Mouse (Mus musculus) forebrain, embryonic 12.5 days (tissue): Measurements from ENCODE around the gene 1700037H04Rik. TPM values are rescaled to one million over a fixed set of nuclear protein-coding genes. Genes with fewer than 3 reads are reported as not detected.

Source experiments
- ATAC-seq: fragments of 200-750 bp; cut with Nextera tagmentation; 2 replicates; pipeline ENCODE4 v1.8.0; 2017; ENCODE audit warnings: moderate TSS enrichment; ENCODE audit not compliant: low FRiP score
- H3K27ac ChIP-seq: fragments of 300-500 bp; sonication (generic); 2 replicates; pipeline ENCODE4 v1.5.1; 2016; ENCODE audit warnings: mild to moderate bottlenecking
- H3K27me3 ChIP-seq: fragments of 300-500 bp; sonication (generic); 2 replicates; pipeline ENCODE4 v1.6.1; 2016; ENCODE audit warnings: mild to moderate bottlenecking
- H3K36me3 ChIP-seq: fragments of 300-500 bp; sonication (generic); replicated peaks from 2 replicates; pipeline ENCODE4 v1.6.1; 2016; ENCODE audit warnings: mild to moderate bottlenecking
- H3K4me1 ChIP-seq: fragments of 300-500 bp; sonication (generic); 2 replicates; pipeline ENCODE4 v1.6.1; 2016
- H3K4me2 ChIP-seq: fragments of 300-500 bp; sonication (generic); 2 replicates; pipeline ENCODE4 v1.6.1; 2016; ENCODE audit warnings: mild to moderate bottlenecking, moderate library complexity
- H3K4me3 ChIP-seq: fragments of 300-500 bp; sonication (generic); replicated peaks from 2 replicates; pipeline ENCODE4 v1.5.1; 2016; ENCODE audit warnings: mild to moderate bottlenecking
- H3K9ac ChIP-seq: fragments of 300-500 bp; sonication (generic); 2 replicates; pipeline ENCODE4 v1.6.1; 2016; ENCODE audit warnings: mild to moderate bottlenecking
- H3K9me3 ChIP-seq: fragments of 300-500 bp; sonication (generic); 2 replicates; pipeline ENCODE4 v1.6.1; 2016
- whole genome bisulfite sequencing: fragments of 180-500 bp; shearing (Covaris S2); methylation state at CpG from one replicate; pipeline ENCODE4 v1.1.7; 2016; 5-methylcytosine and 5-hydroxymethylcytosine counted together
- polyA plus RNA-seq: library from polyadenylated mRNA; unstranded; fragments of >200 nt; fragmentation: Nextera tagmentation; extraction: Ambion mirVana; gene quantifications from 2 replicates; pipeline ENCODE4 v1.2.1, GENCODE M21; 2016

1700037H04Rik gene
- polyA plus RNA-seq, 1 experiment from 2014 or later = 104 TPM

DNA sequence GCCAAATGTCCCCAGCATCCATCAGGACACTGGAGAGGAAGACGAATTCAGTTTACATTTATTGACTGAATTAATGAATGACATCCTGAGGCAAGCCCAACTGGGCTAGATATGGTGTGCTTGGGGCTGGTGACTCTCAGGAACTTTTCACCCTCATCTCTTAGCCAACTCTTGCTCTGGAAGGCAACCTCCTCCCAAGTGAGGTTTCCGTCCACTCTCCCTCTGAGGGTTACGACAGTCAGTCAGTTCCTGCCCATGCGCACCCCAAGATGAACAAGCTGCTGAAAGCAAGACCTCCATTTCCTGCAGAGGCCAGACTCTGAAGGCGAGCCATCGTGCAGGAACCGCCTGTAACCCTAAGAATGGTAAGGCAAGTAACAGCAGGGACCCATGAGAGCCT is 2.9 kb downstream of the 1700037H04Rik start:
- H3K4me2 ChIP-seq = no peak overlapping the region
- H3K4me3 ChIP-seq = no peak overlapping the region; the same call in 1 of the 2 replicates
- H3K27ac ChIP-seq = no peak overlapping the region
- 94% methylated on average over 7 of the region's 7 CpGs for WGBS
- no peaks in the 10 kb centered on the region for H3K9me3 ChIP-seq
- ATAC-seq = no peak
- no peak overlapping the region for H3K9ac ChIP-seq
- peaks cover 39% of the 10 kb centered on the region for H3K4me1 ChIP-seq
- H3K36me3 ChIP-seq = peaks cover 24% of the 10 kb centered on the region
- no peaks in the 10 kb centered on the region for H3K27me3 ChIP-seq

DNA sequence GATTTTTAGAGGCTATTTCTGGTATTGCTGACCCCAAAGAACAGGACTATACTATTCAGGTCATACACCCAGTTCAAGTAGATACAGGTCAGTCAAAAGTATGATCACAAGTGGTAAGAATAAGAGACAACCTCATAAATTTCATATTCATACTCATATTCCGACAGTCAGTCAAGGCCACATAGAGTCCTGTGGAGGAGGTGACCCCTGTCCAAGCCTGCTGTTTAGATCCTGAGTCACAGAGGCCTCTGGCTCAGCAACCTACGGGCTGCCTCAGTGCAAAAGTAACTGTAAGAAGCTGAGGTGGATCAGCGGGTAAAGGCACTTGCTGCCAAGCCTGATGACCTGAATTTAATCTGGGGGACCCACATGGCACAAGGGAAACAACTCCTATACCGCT is 5.8 kb downstream of the 1700037H04Rik start:
- ATAC-seq = no peak
- no peak overlapping the region for H3K4me3 ChIP-seq
- H3K36me3 ChIP-seq = peaks cover 52% of the 10 kb centered on the region
- no peak overlapping the region for H3K27ac ChIP-seq
- H3K9ac ChIP-seq = no peak overlapping the region
- H3K9me3 ChIP-seq = no peaks in the 10 kb centered on the region
- no peak overlapping the region for H3K4me2 ChIP-seq
- WGBS = 96% methylated on average over 4 of the region's 4 CpGs
- H3K27me3 ChIP-seq = no peaks in the 10 kb centered on the region
- H3K4me1 ChIP-seq = peaks cover 28% of the 10 kb centered on the region

DNA sequence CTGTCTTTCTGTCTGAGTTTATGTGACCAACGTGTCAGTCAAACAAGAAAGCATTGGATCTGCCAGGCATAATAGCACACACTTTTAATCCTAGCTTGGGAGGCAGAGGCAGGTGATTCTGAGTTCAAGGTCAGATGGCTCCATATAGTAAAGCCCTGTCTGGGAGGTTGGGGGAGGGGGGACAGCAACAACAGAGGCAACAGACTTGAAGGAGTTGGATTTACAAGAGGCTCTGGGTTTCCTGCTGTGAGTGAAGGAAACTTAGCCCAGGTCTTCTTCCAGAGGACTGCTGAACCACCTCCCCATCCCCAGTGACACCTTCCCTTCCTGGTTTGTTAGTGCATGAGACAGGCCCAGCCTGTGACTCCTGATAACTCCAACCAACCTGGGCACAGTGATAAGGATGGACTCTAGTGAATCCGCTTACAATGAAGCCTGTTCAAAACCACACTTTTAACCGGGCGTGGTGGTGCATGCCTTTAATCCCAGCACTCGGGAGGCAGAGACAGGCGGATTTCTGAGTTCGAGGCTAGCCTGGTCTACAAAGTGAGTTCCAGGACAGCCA is 7.6 kb downstream of the 1700037H04Rik start:
- H3K27me3 ChIP-seq = no peaks in the 10 kb centered on the region
- no peak overlapping the region for H3K9ac ChIP-seq
- peaks cover 10% of the 10 kb centered on the region; the same call in 1 of the 2 replicates for H3K4me1 ChIP-seq
- H3K4me3 ChIP-seq = no peak overlapping the region
- H3K36me3 ChIP-seq = peaks cover 70% of the 10 kb centered on the region
- no peak overlapping the region for H3K4me2 ChIP-seq
- ATAC-seq = no peak
- H3K9me3 ChIP-seq = no peaks in the 10 kb centered on the region
- 93% methylated on average over 7 of the region's 7 CpGs for WGBS
- H3K27ac ChIP-seq = no peak overlapping the region

DNA sequence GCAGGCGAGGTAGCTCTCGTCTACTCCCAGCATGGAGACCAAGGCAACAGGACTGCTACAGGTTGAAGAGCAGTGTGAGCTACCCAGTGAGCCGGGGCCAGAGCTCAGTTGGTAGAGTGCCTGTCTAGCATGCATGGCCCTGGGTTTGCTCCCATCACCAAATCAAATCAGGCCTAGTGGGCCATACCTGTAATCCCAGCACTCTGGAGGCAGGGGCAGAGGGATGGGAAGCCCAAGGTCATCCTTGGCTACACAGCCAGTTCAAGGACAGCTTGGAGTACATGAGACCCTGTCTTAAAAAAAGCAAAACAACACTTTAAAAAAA is 10.7 kb downstream of the 1700037H04Rik start:
- H3K4me2 ChIP-seq = no peak overlapping the region
- H3K4me3 ChIP-seq = no peak overlapping the region
- 92% methylated on average over 3 of the region's 3 CpGs for WGBS
- H3K9me3 ChIP-seq = no peaks in the 10 kb centered on the region
- no peak overlapping the region for H3K27ac ChIP-seq
- H3K36me3 ChIP-seq = peaks cover 91% of the 10 kb centered on the region
- H3K4me1 ChIP-seq = no peaks in the 10 kb centered on the region
- ATAC-seq = no peak
- H3K9ac ChIP-seq = no peak overlapping the region
- no peaks in the 10 kb centered on the region for H3K27me3 ChIP-seq

DNA sequence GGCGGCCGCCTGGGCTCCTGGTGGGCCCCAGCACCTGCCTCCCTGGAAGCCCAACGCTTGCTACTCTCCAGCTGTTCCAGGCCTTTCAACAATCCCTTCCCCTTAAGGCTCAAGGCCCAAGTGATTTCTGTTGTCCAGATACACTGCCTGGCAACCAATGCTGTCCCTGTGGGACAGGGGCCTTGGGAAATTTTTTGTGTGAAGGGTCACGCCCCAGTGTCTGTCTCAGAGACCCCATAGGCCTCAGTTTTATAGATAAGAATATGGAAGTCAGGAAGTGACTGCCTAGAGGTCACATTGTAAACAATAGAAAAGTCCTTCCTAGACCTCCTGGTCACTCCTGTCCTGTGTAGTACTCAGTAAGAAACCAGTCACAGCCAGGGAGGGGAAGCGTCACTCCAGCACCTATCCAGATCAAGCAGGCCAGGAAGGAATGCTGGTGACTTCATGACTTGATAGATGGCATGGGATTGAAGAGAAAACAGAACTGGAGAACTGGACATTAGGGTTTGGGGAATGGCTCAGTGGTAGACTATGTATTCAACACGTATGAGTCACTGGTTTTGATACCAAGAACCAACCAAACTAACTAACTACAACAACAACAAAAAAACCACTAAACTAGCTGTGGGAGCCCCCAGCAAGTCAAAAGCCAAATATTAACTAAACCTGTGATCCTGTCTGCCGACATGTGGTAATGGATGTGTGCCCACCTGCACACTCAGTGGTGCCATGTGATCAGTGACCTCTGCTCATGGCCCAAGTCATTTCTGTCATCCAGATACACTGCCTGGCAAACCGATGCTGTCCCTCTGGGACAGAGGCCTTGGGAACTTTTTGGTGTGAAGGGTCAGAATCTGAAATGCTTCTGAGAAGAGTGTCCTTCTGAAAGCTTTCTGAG is 11.3 kb downstream of the 1700037H04Rik start:
- Histone ChIP-seq H3K9me3 (no peaks in the 10 kb centered on the region), H3K4me3 (no peak overlapping the region), H3K4me2 (no peak overlapping the region), H3K36me3 (peaks cover 93% of the 10 kb centered on the region), H3K9ac (no peak overlapping the region), H3K27ac (no peak overlapping the region), H3K4me1 (no peaks in the 10 kb centered on the region), H3K27me3 (no peaks in the 10 kb centered on the region)
- ATAC-seq = no peak
- WGBS = 91% methylated on average over 8 of the region's 8 CpGs

DNA sequence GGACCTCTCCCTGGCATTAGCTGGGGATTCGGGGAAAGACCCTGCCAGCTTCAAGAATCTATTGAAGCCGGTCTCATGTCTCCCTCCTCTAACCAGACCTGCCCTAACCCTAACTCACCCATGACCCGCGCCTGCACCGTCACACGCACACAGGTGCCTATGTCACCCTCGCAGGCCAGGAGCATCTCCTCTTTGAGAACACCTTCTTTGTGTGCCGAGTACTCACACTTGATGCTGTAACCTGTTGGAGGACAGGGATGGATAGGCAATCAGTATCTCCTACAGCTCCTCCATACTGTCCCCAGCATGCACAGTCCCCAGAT is 12.9 kb downstream of the 1700037H04Rik start:
- Histone ChIP-seq H3K9me3 (no peaks in the 10 kb centered on the region), H3K36me3 (peaks cover 84% of the 10 kb centered on the region), H3K4me2 (no peak overlapping the region), H3K27me3 (no peaks in the 10 kb centered on the region), H3K9ac (no peak overlapping the region), H3K4me3 (no peak overlapping the region), H3K27ac (no peak overlapping the region), H3K4me1 (peaks cover 6% of the 10 kb centered on the region; the same call in 1 of the 2 replicates)
- 92% methylated on average over 8 of the region's 8 CpGs for WGBS
- no peak for ATAC-seq

DNA sequence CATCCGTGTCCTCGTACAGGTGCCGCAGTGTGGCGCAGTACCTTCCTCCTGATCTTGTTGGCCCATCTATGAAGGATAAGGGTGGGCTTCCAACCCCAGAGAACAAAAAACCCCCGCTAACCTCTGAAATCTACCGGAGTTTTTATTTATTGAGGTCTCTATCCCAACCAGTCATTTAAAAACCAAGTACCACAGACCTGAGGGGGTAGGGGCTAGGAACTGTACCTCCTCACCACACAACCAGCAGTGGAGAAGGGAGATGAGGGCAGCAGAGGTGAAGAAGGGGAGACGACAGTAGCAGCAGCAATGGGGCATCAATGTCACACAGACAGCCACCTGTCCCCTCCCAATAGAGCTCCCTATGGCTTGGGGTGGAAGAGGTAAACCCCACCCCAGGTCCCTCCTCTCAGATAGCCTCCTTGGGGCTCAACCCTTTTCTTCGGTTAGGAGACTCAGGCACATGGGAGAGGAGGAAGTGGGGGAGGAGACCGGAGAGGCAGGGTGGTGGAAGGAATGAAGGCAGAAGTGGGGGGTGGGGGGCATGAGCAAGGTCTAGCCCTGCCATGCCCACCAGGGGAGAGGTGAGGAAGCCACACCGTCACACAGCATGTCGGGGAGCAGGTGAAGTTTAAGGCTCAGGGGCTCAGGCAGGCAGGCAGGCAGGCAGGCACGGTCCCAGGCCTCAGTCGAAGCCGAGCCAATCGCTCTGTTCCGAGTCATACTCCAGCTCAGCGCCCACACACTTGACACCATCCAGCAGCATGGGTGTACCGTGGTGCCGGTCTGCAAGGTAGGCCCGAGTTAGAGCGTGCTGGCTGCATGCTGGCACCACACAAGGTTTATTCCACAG is 13.5 kb downstream of the 1700037H04Rik start:
- Histone ChIP-seq H3K27ac (no peak overlapping the region), H3K4me2 (no peak overlapping the region), H3K27me3 (no peaks in the 10 kb centered on the region), H3K9me3 (no peaks in the 10 kb centered on the region), H3K4me1 (peaks cover 6% of the 10 kb centered on the region; the same call in 1 of the 2 replicates), H3K4me3 (no peak overlapping the region), H3K9ac (no peak overlapping the region), H3K36me3 (peaks cover 78% of the 10 kb centered on the region)
- no peak for ATAC-seq
- 93% methylated on average over 21 of the region's 21 CpGs for WGBS

DNA sequence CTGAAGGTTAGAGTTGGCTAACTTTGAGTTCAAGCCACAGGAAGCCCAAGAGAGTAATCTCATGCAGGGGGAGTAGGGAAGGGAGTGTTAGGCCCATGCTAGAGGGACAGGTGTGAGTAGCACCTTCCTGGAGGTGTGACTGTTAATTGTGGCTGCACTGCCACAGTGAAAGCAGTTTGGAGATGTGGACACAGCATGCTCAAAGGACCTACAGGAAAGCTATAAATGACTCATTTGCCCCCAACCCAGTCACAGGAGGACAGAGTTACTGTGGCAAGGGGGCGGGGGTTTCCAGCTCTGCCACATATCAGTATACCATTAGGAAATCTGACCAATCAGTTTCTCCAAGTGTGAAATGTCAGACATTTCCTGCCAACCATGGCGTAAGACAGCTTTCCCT is 14.3 kb downstream of the 1700037H04Rik start:
- H3K9ac ChIP-seq = no peak overlapping the region
- 89% methylated on average over 2 of the region's 2 CpGs for WGBS
- no peaks in the 10 kb centered on the region for H3K27me3 ChIP-seq
- H3K4me1 ChIP-seq = peaks cover 6% of the 10 kb centered on the region; the same call in 1 of the 2 replicates
- no peaks in the 10 kb centered on the region for H3K9me3 ChIP-seq
- no peak overlapping the region for H3K4me3 ChIP-seq
- ATAC-seq = no peak
- H3K4me2 ChIP-seq = no peak overlapping the region
- peaks cover 70% of the 10 kb centered on the region for H3K36me3 ChIP-seq
- no peak overlapping the region for H3K27ac ChIP-seq

DNA sequence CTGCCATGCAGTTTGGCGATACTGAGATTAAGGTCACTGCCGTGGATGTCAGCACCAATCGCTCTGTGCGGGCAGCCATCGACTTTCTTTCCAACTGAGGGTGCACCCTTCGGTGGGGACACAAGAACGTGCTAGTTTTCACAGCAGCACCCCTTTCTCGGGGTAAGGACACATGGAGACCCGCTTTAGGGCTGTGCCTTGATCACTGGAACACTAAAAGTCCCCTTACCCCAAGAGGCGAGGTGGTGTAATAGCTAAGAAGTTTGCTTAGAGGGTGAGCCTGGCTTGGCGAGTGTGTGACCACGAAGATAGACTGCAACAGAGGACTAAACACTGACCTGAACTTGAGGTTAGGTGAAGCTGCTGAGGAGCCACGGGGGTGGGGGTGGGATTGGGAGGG is 14.8 kb downstream of the 1700037H04Rik start:
- ATAC-seq = no peak
- Histone ChIP-seq H3K27ac (no peak overlapping the region), H3K4me3 (no peak overlapping the region), H3K27me3 (no peaks in the 10 kb centered on the region), H3K9ac (no peak overlapping the region), H3K4me1 (peaks cover 6% of the 10 kb centered on the region; the same call in 1 of the 2 replicates), H3K9me3 (no peaks in the 10 kb centered on the region), H3K4me2 (no peak overlapping the region), H3K36me3 (peaks cover 65% of the 10 kb centered on the region)
- 68% methylated on average over 13 of the region's 13 CpGs for WGBS

DNA sequence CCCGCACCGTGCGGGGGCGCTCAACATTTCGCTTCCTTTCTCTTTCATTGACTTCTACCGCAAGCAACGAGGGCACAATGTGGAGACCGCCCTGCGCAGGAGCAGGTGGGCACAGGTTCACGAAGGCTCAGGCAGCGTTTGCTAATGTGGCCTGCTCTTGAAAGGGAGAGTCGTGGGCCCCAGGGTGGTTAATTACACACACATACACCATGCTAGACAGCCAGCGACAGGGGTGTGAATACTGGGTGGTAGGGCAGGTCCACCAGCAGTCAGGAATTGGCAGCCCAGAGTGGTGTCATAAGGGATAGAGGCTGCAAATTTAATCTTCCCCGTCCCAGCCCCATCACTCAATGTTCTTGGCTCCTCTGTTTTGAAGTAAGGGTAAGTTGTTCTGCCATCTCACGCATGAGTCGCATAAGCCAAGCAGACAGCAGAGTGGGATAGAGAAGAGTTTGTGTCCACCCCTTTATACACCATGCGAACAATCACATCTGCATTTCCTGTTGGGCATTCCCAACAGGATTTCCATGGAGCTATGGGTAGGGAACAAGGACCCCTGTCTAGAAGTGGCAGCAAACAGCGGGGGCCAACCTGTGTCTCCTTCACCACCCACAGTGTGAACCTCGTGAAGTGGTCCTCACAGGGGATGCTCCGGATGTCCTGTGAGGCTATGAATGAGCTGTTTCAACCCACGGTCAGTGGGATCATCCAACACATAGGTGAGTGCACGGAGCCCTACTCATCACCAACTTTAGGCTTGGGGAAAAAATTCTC is 16.7 kb downstream of the 1700037H04Rik start:
- Histone ChIP-seq H3K4me2 (0 out of 2 replicates have a peak overlapping the region, but pooled peaks have one; percentile 10), H3K9me3 (no peaks in the 10 kb centered on the region), H3K36me3 (peaks cover 48% of the 10 kb centered on the region), H3K4me3 (no peak overlapping the region), H3K27me3 (no peaks in the 10 kb centered on the region), H3K9ac (no peak overlapping the region), H3K4me1 (peaks cover 6% of the 10 kb centered on the region; the same call in 1 of the 2 replicates), H3K27ac (no peak overlapping the region)
- WGBS = 68% methylated on average over 22 of the region's 22 CpGs
- ATAC-seq = peak; percentile 18

DNA sequence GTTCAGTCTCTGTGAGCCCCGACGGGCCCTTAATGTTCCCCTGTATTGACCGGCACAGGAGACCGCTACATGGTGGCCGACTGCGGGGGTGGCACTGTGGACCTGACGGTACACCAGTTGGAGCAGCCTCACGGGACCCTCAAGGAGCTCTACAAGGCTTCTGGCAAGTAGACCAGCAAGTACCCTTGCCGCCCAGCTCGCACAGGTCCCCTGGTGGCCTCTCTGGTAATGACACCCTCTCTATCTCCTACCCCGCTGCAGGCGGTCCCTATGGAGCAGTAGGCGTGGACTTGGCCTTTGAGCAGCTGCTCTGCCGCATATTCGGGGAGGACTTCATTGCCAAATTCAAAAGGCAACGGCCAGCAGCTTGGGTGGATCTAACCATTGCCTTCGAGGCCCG is 17.3 kb downstream of the 1700037H04Rik start:
- peaks cover 6% of the 10 kb centered on the region; the same call in 1 of the 2 replicates for H3K4me1 ChIP-seq
- no peak overlapping the region for H3K9ac ChIP-seq
- no peaks in the 10 kb centered on the region for H3K27me3 ChIP-seq
- 0 out of 2 replicates have a peak overlapping the region, but pooled peaks have one; percentile 10 for H3K4me2 ChIP-seq
- no peak overlapping the region for H3K4me3 ChIP-seq
- WGBS = 32% methylated on average over 18 of the region's 18 CpGs
- H3K9me3 ChIP-seq = no peaks in the 10 kb centered on the region
- H3K27ac ChIP-seq = no peak overlapping the region
- H3K36me3 ChIP-seq = peaks cover 42% of the 10 kb centered on the region
- peak; percentile 52 for ATAC-seq
